Mouse (Mus musculus) intestine, embryonic 15.5 days (tissue): ENCODE data around the gene Nudt5. TPM values are rescaled to one million over a fixed set of nuclear protein-coding genes. Genes with fewer than 3 reads are reported as not detected.

Experiments
- ATAC-seq: fragments of 200-750 bp; cut with Nextera tagmentation; 2 replicates; pipeline ENCODE4 v1.8.0; 2017; ENCODE audit warnings: moderate TSS enrichment, moderate library complexity
- H3K27ac ChIP-seq: fragments of 300-500 bp; sonication (generic); 2 replicates; pipeline ENCODE4 v1.5.1; 2015; ENCODE audit warnings: mild to moderate bottlenecking, inconsistent platforms
- H3K27me3 ChIP-seq: fragments of 300-500 bp; sonication (generic); replicated peaks from 2 replicates; pipeline ENCODE4 v1.6.1; 2015; ENCODE audit warnings: inconsistent platforms
- H3K36me3 ChIP-seq: fragments of 300-500 bp; sonication (generic); 2 replicates; pipeline ENCODE4 v1.6.1; 2015; ENCODE audit warnings: inconsistent platforms
- H3K4me1 ChIP-seq: fragments of 300-500 bp; sonication (generic); replicated peaks from 2 replicates; pipeline ENCODE4 v1.6.1; 2015; ENCODE audit warnings: inconsistent platforms
- H3K4me2 ChIP-seq: fragments of 300-500 bp; sonication (generic); replicated peaks from 2 replicates; pipeline ENCODE4 v1.6.1; 2015; ENCODE audit warnings: mild to moderate bottlenecking, inconsistent platforms
- H3K4me3 ChIP-seq: fragments of 300-500 bp; sonication (generic); replicated peaks from 2 replicates; pipeline ENCODE4 v1.5.1; 2015; ENCODE audit warnings: inconsistent platforms
- H3K9ac ChIP-seq: fragments of 300-500 bp; sonication (generic); 2 replicates; pipeline ENCODE4 v1.6.1; 2015; ENCODE audit warnings: inconsistent platforms
- H3K9me3 ChIP-seq: fragments of 300-500 bp; sonication (generic); 2 replicates; pipeline ENCODE4 v1.6.1; 2016; ENCODE audit warnings: inconsistent platforms
- WGBS: fragments of 180-500 bp; shearing (Covaris S2); methylation state at CpG from one replicate; pipeline ENCODE4 v1.1.7; 2015; 5-methylcytosine and 5-hydroxymethylcytosine counted together
- polyA plus RNA-seq: library from polyadenylated mRNA; unstranded; fragments of >200 nt; fragmentation: Nextera tagmentation; extraction: Ambion mirVana; gene quantifications from 2 replicates; pipeline ENCODE4 v1.2.1, GENCODE M21; 2015

Nudt5 gene
- polyA plus RNA-seq, 1 experiment from 2014 or later = 73.2 TPM

DNA sequence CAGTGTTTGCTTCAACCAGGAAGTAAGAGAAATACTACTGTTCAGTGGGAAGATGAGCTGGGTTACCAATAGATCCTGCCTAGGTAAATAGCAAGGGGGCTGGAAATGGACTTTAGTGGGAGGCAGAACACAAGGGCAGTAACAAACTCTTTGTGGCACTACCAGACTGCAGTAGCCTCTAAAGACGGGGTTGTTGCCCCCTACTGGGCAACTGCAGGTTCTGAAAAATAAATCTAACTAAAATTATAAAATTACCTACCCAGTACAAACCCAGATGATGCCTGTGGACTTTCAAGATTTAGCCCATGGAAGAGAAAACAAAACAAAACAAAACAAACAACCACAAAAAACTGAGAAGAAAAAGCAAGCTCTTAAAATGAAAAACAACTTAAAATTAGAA, 20.6 kb upstream of the Nudt5 start:
- no peaks in the 10 kb centered on the region for H3K9me3 ChIP-seq
- no peak overlapping the region for H3K4me3 ChIP-seq

DNA sequence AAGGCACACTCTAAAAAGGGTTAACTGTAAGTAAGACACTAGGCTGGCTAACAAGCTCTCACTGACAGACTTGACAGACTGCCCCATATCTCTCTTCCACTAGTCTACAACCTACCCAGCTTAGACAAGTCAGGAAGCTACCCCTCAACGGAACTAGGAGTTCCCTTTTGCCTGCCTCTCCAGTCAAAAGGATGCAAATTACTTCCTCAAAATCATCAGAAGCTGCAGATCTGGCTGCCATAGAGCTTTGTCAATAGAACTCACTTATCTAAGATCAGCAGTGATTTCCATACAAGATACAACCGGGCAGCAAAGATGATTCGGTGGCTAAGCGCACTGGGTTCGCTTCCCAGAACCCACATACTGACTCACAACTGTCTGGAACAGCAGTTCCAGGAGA, 20.1 kb upstream of the Nudt5 start:
- no peaks in the 10 kb centered on the region for H3K9me3 ChIP-seq
- 79% methylated on average over 5 of the region's 5 CpGs for WGBS
- no peak overlapping the region for H3K27ac ChIP-seq
- no peak overlapping the region for H3K4me2 ChIP-seq
- no peak for ATAC-seq
- no peaks in the 10 kb centered on the region for H3K27me3 ChIP-seq
- H3K9ac ChIP-seq = no peak overlapping the region
- no peak overlapping the region for H3K4me3 ChIP-seq
- peaks cover 19% of the 10 kb centered on the region for H3K36me3 ChIP-seq
- H3K4me1 ChIP-seq = no peaks in the 10 kb centered on the region

More for the DNA sequence above, 20.6 kb upstream of the Nudt5 start:
- no peaks in the 10 kb centered on the region for H3K4me1 ChIP-seq
- no peak overlapping the region for H3K9ac ChIP-seq
- no peak overlapping the region for H3K4me2 ChIP-seq
- no peak for ATAC-seq
- WGBS = 36% methylated on average over 1 of the region's 1 CpGs
- no peak overlapping the region for H3K27ac ChIP-seq
- peaks cover 22% of the 10 kb centered on the region for H3K36me3 ChIP-seq
- no peaks in the 10 kb centered on the region for H3K27me3 ChIP-seq

DNA sequence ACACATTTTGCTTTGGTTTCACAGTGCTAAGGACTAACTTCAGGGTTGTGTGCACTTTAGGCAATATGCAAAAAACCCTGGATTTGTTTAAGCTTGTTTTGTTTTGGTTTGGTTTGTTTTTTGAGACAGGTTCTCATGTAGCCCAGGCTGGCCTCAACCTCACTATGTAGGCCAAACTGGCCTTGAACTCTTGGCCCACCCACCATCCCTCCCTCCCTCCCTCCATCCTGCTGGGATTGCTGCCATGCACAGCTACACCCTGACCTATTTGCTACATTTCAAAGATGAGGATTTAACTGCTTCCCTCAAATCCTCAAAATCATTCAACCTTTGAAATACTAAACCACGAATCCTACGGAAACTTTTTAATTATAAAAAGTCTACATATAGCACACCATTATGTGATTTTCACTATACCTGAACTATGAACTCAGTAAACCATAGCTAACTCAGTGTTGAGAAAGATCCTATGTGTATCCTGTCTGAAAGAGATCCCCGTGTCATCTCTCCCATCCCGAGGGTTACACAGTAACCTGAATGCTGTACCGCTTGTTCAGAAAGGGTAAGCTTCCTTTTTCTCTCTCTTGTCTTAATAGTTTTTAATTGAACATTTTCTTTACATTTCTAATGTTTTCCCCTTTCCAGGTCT, 19.4 kb upstream of the Nudt5 start:
- WGBS = 94% methylated on average over 5 of the region's 5 CpGs
- no peak for ATAC-seq
- H3K27me3 ChIP-seq = no peaks in the 10 kb centered on the region
- H3K9me3 ChIP-seq = no peaks in the 10 kb centered on the region
- H3K4me2 ChIP-seq = no peak overlapping the region
- H3K9ac ChIP-seq = no peak overlapping the region
- no peaks in the 10 kb centered on the region for H3K4me1 ChIP-seq
- peaks cover 15% of the 10 kb centered on the region for H3K36me3 ChIP-seq
- no peak overlapping the region for H3K27ac ChIP-seq
- no peak overlapping the region for H3K4me3 ChIP-seq

DNA sequence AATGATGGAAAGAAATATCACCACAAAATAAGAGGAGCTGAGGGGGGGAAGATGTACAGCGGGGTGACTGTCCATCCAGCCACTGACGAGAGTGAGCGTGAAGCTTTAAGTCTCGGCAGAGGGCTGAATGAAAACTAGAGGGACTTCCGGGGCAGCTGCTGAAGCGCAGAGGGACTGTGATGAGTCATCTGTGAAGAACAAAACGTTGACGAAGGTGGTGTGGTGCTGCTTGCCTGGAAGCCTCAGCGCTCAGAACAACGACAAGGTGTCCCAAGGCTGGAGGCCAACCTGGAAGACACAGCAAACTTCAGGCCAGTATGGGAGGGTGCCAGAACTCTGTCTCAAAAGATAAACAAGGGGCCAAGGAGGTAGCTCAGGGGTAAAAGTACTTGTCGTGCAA, 4.0 kb upstream of the Nudt5 start:
- H3K9ac ChIP-seq = no peak overlapping the region
- no peak overlapping the region for H3K4me3 ChIP-seq
- H3K36me3 ChIP-seq = peaks cover 23% of the 10 kb centered on the region
- no peak for ATAC-seq
- H3K27me3 ChIP-seq = no peaks in the 10 kb centered on the region
- 95% methylated on average over 11 of the region's 11 CpGs for WGBS
- no peak overlapping the region for H3K27ac ChIP-seq
- no peaks in the 10 kb centered on the region for H3K4me1 ChIP-seq
- H3K4me2 ChIP-seq = no peak overlapping the region
- no peaks in the 10 kb centered on the region for H3K9me3 ChIP-seq

DNA sequence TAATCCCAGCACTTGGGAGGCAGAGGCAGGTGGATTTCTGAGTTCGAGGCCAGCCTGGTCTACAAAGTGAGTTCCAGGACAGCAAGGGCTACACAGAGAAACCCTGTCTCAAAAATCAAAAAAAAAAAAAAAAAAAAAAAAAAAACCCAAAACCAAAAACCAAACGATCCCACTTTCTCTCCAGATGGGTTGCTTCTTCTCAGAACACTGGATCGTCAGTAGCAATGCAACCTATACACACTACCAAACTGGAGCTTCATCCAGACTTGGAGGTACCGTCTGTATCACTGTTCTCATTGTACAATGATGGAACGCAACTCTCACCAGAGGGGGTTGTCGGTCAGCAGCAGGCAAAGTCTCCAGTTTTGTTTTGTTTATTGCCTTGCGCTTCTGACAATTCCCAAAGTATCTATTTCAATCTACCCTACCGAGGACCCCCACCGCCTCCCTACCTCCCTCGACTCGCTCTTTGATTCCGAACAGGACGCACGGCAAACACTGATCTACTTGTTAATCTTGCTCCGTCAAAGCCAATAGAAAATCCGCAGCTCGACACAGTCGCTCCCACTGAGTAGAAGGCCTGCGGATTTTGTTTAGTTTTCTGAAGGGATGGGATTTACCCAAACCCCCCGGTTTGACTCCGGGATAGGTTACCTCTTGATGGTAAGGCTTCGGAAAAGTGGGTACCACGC, 492 bp upstream of the Nudt5 start:
- H3K4me1 ChIP-seq = 0 out of 2 replicates have a peak, but pooled peaks cover 5% of the 10 kb centered on the region

DNA sequence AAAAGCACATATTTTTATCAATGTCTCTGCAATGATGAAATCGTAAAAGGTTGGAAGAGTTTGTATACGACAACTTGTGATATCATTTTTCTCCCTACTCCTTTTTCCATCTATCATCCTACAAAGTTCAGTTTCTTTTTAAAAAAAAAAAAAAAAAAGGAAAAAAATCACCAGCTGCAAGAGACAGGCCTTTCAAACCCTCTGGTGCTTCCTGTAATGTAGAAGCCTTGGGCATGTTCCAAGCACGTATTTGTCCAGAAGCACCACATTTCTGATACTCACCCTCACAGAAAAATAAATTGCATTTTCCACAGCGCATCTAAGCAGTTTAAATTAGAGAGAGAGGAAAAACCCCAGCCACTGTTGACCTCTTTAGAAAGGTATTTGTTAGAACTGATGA, 1.0 kb downstream of the Nudt5 start:
- no peak for ATAC-seq
- no peaks in the 10 kb centered on the region for H3K27me3 ChIP-seq
- no peaks in the 10 kb centered on the region for H3K9me3 ChIP-seq
- H3K27ac ChIP-seq = no peak overlapping the region
- peak overlapping the region; percentile 52 for H3K4me2 ChIP-seq
- peaks cover 11% of the 10 kb centered on the region for H3K36me3 ChIP-seq
- H3K9ac ChIP-seq = peak overlapping the region; percentile 87; the same call in 1 of the 2 replicates
- H3K4me1 ChIP-seq = 0 out of 2 replicates have a peak, but pooled peaks cover 5% of the 10 kb centered on the region
- H3K4me3 ChIP-seq = peak overlapping the region; percentile 63
- 14% methylated on average over 4 of the region's 4 CpGs for WGBS

More for the DNA sequence above, 492 bp upstream of the Nudt5 start:
- H3K4me2 ChIP-seq = peak overlapping the region; percentile 61
- H3K9me3 ChIP-seq = no peaks in the 10 kb centered on the region
- peak overlapping the region; percentile 94 for H3K27ac ChIP-seq
- 4% methylated on average over 23 of the region's 23 CpGs for WGBS
- H3K27me3 ChIP-seq = no peaks in the 10 kb centered on the region
- ATAC-seq = peak; percentile 57
- peaks cover 24% of the 10 kb centered on the region for H3K36me3 ChIP-seq
- H3K9ac ChIP-seq = peak overlapping the region; percentile 87
- peak overlapping the region; percentile 63 for H3K4me3 ChIP-seq

DNA sequence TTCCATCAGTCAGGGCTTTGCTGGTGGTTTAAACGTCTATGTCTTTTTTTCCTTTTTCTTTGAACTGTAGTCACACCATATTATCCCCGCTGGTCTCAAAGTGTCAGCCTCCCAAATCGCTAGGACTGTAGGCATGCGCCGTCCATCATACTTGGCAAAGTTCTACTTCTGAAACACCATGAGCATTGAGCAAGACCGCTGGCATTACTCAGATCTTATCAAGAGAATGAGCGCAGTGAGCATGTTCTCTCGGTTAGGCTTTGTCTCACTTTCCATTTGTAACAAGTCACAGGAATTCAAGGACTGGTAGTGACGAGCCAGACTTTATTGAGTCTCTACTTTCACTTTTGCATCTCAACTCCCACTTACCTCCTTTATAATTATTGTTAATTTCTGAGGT, 6.3 kb downstream of the Nudt5 start:
- no peaks in the 10 kb centered on the region for H3K27me3 ChIP-seq
- no peak overlapping the region for H3K9ac ChIP-seq
- H3K36me3 ChIP-seq = peaks cover 5% of the 10 kb centered on the region
- H3K27ac ChIP-seq = no peak overlapping the region
- no peaks in the 10 kb centered on the region for H3K9me3 ChIP-seq
- H3K4me1 ChIP-seq = 0 out of 2 replicates have a peak, but pooled peaks cover 5% of the 10 kb centered on the region
- H3K4me2 ChIP-seq = no peak overlapping the region
- no peak for ATAC-seq
- no peak overlapping the region for H3K4me3 ChIP-seq
- 89% methylated on average over 9 of the region's 9 CpGs for WGBS

DNA sequence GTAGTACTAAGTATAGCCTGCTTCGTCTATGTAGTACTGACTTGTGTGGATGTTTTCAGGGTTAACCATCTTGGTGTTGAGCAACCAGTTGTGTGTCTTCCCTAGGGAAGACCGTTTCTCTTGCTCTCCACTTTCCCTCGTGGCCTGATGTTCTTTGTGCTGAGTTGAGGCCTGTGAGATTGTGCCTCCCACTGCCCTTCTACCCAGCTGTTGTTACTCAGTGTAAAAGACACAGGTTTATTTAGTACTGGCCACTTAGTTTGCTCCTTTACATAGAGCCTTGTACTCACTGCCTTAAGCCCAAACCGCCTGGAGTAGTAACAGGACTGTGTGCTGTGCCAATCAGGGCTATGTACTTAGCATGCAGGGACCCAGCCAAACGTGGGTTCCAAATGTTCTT, 7.0 kb downstream of the Nudt5 start:
- no peak overlapping the region for H3K9ac ChIP-seq
- H3K27ac ChIP-seq = no peak overlapping the region
- H3K27me3 ChIP-seq = no peaks in the 10 kb centered on the region
- WGBS = 87% methylated on average over 5 of the region's 5 CpGs
- no peaks in the 10 kb centered on the region for H3K4me1 ChIP-seq
- no peaks in the 10 kb centered on the region for H3K9me3 ChIP-seq
- H3K4me3 ChIP-seq = no peak overlapping the region
- no peak overlapping the region for H3K4me2 ChIP-seq
- ATAC-seq = no peak
- peaks cover 5% of the 10 kb centered on the region for H3K36me3 ChIP-seq

DNA sequence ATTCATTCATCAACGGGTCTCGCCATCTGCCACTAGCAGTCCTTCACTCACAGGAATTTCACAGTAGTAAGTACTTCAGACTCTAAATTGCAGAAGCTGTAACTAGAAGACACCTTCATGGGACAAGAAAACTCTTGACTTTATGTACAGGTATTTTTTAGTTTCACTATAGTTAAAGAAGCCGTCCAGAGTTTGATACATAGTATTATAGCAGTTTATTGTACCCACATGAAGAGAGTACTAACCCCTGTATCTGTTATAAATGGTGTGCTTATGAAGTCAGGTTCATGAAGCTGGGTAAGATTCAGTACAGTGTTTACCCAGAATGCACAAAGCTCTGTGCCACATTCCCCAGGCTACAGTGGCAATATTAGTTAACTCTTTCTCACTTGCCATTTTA, 18.0 kb downstream of the Nudt5 start, which contains the start of gene Gm13199:
Gene Gm13199 (minus strand): TSS at position 101 of the 400 bp plus-strand sequence.
- Histone ChIP-seq H3K27me3 (no peaks in the 10 kb centered on the region), H3K36me3 (peaks cover 26% of the 10 kb centered on the region), H3K27ac (no peak within 1 kb of the TSS), H3K4me2 (no peak within 1 kb of the TSS), H3K4me1 (no peaks in the 10 kb centered on the region), H3K9ac (no peak within 1 kb of the TSS), H3K9me3 (no peaks in the 10 kb centered on the region), H3K4me3 (no peak within 1 kb of the TSS)
- whole genome bisulfite sequencing = 94% methylated on average over 3 of the region's 3 CpGs
- no peak for ATAC-seq

DNA sequence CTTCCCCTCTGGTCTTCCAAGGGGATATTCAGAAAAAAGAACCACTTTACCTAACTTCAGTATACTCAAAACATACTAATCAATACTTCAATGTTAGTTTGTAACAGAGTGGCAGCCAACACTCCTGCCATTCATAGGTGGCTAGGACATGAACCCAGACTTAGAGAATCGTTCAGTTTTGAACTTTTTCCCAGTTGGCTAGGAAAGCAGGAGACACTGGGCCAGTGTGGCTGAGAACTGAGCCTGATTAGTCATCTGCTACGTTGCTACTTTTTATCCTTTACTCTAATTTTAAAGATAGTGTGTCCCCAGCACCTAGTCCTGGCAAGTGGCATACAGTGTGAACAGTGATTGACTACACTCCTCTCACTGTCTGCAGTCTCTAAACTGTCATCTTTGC, 22.9 kb downstream of the Nudt5 start:
- no peak overlapping the region for H3K4me2 ChIP-seq
- no peak overlapping the region for H3K9ac ChIP-seq
- no peak overlapping the region for H3K27ac ChIP-seq
- H3K4me1 ChIP-seq = no peaks in the 10 kb centered on the region
- H3K9me3 ChIP-seq = no peaks in the 10 kb centered on the region
- peaks cover 16% of the 10 kb centered on the region for H3K36me3 ChIP-seq
- 86% methylated on average over 2 of the region's 2 CpGs for WGBS
- H3K27me3 ChIP-seq = no peaks in the 10 kb centered on the region
- no peak for ATAC-seq
- H3K4me3 ChIP-seq = no peak overlapping the region

DNA sequence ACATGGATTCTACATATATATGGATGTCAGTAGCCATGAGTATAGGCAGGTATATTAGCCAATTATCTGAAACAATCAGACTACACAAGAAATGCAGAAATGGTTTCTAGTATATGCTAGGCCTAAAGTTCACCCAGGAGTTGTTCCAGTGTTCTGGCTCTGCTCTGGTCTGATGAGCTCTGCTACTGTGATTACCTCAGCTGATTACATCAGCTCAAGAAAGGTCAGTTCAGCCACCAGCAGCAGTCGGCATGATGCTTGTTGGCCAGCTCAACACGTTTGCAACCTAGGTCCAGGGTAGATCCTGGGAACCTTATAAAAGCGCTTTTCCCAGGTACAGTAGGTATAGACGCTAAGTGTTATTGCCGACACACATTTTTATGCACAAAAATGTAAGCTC, 24.9 kb downstream of the Nudt5 start:
- Histone ChIP-seq H3K9ac (no peak overlapping the region), H3K4me2 (no peak overlapping the region), H3K36me3 (peaks cover 17% of the 10 kb centered on the region), H3K9me3 (no peaks in the 10 kb centered on the region), H3K4me3 (no peak overlapping the region), H3K4me1 (no peaks in the 10 kb centered on the region), H3K27ac (no peak overlapping the region), H3K27me3 (no peaks in the 10 kb centered on the region)
- ATAC-seq = no peak
- WGBS = 90% methylated on average over 5 of the region's 5 CpGs

DNA sequence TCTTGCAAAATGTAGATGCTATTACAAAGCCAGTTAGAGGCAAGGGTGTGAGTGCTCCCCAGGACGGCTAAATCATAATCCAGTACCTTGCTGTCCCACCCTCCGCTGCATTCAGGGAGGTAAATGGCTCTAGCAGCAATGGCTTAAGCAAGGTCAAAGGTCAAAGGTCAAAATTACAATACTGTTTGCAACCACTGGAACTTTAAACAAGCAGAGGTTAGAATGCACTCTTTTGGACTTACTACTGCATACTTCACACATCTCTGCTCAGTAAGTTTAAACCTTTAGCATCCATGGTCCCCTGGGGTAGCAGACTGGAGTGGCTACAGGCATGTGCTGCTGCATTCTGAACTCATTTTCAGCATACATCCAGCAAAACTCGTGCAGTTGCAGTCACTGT, 32.6 kb downstream of the Nudt5 start:
- no peak for ATAC-seq
- Histone ChIP-seq H3K4me1 (no peaks in the 10 kb centered on the region; the same call in 1 of the 2 replicates), H3K9me3 (no peaks in the 10 kb centered on the region), H3K36me3 (peaks cover 41% of the 10 kb centered on the region), H3K4me2 (no peak overlapping the region), H3K27me3 (no peaks in the 10 kb centered on the region), H3K9ac (no peak overlapping the region), H3K4me3 (no peak overlapping the region), H3K27ac (no peak overlapping the region)
- WGBS = 70% methylated on average over 3 of the region's 3 CpGs

DNA sequence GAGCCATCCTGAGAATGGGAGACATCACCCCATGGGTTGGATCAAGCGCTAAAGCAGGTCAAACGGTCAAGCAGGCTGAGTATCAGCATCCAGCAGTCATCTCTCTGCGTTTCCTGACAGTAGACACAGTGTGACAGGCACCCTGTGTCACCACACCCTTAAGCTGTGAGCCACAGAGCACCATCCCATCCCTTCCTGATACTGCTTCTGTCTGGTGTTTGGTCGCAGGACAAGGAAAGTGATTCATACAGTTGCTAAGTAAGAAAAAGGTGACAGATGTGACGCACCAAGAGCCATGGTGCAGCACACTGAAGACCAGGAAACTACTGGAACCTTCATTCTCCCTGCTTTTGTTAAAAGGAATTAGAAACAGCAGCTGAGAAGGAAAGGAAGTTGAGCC, 44.0 kb downstream of the Nudt5 start:
- 88% methylated on average over 5 of the region's 5 CpGs for WGBS
- H3K4me1 ChIP-seq = no peaks in the 10 kb centered on the region
- ATAC-seq = no peak
- no peak overlapping the region for H3K27ac ChIP-seq
- no peaks in the 10 kb centered on the region for H3K9me3 ChIP-seq
- no peaks in the 10 kb centered on the region for H3K27me3 ChIP-seq
- H3K4me2 ChIP-seq = no peak overlapping the region
- H3K9ac ChIP-seq = no peak overlapping the region
- H3K4me3 ChIP-seq = no peak overlapping the region
- peaks cover 23% of the 10 kb centered on the region for H3K36me3 ChIP-seq
